Mouse (Mus musculus): ENCODE data around the gene Sfta2. TPM values are rescaled to one million over a fixed set of nuclear protein-coding genes. Genes with fewer than 3 reads are reported as not detected.

Gene Sfta2
- total and polyA plus RNA-seq, 3 experiments = not detected

- Histone ChIP-seq H3K4me1 (ENCODE audit: control insufficient read depth in 1 of 2, insufficient read depth in 2 of 2, low read length in 2 of 2) (no peaks in the 10 kb centered on the region), H3K79me2 (ENCODE audit: control insufficient read depth, insufficient read depth, low read length, poor library complexity) (no peaks in the 10 kb centered on the region), H3K27me3 (ENCODE audit: control insufficient read depth in 1 of 2, insufficient read depth in 2 of 2, low read length in 2 of 2) (no peaks in the 10 kb centered on the region), H3K36me3 (ENCODE audit: control insufficient read depth in 1 of 2, insufficient read depth in 2 of 2, low read length in 2 of 2) (no peaks in the 10 kb centered on the region), H3K27ac (ENCODE audit: control insufficient read depth, low read depth, low read length) (no peak overlapping the region), H3K9me3 (replicated peaks; ENCODE audit: insufficient read depth, low read length) (no peaks in the 10 kb centered on the region), H3K9ac (ENCODE audit: control insufficient read depth, low read depth, low read length, poor library complexity, severe bottlenecking) (no peak overlapping the region), H3K4me3 (ENCODE audit: control insufficient read depth in 1 of 2, insufficient read depth in 1 of 2, low read depth in 2 of 2, low read length in 2 of 2) (no peak overlapping the region)
- DNase-seq (ENCODE audit: low read depth, low spot score) = no peak
- TF ChIP-seq USF1 (IDR thresholded peaks at IDR 0.05; ENCODE audit: low read depth, low read length) (no peak), HCFC1 (IDR thresholded peaks at IDR 0.05; ENCODE audit: low read depth, low read length) (no peak), NELFE (IDR thresholded peaks at IDR 0.05; ENCODE audit: low read depth, low read length) (no peak), CTCF (IDR thresholded peaks at IDR 0.05 in 2 of 3, conservative IDR thresholded peaks at IDR 0.05 in 1 of 3; ENCODE audit: control insufficient read depth in 1 of 3, insufficient read depth in 1 of 3, low read depth in 2 of 3, low read length in 3 of 3, poor library complexity in 1 of 3, severe bottlenecking in 1 of 3) (no peak), E2F4 (IDR thresholded peaks at IDR 0.05; ENCODE audit: borderline replicate concordance, low read depth, low read length) (no peak), RCOR1 (IDR thresholded peaks at IDR 0.05; ENCODE audit: low read depth, low read length) (no peak), USF2 (IDR thresholded peaks at IDR 0.05; ENCODE audit: borderline replicate concordance in 1 of 2, insufficient read depth in 1 of 2, low read depth in 1 of 2, low read length in 2 of 2) (no peak), POLR2A (IDR thresholded peaks at IDR 0.05; ENCODE audit: control insufficient read depth in 1 of 2, insufficient read depth in 1 of 2, low read depth in 1 of 2, low read length in 2 of 2, poor library complexity in 1 of 2) (no peak), EP300 (IDR thresholded peaks at IDR 0.05; ENCODE audit: low read depth in 1 of 2, low read length in 2 of 2) (no peak), JUND (IDR thresholded peaks at IDR 0.05; ENCODE audit: low read depth, low read length) (no peak), CHD2 (IDR thresholded peaks at IDR 0.05; ENCODE audit: low read length) (no peak), MAFK (IDR thresholded peaks at IDR 0.05; ENCODE audit: borderline replicate concordance, low read depth, low read length) (no peak), ZMIZ1 (IDR thresholded peaks at IDR 0.05; ENCODE audit: low read depth, low read length) (no peak), ZNF384 (IDR thresholded peaks at IDR 0.05; ENCODE audit: low read depth, low read length) (no peak), ZKSCAN1 (IDR thresholded peaks at IDR 0.05; ENCODE audit: low read depth, low read length) (no peak), MAZ (IDR thresholded peaks at IDR 0.05; ENCODE audit: low read depth, low read length) (no peak)
These were observed 80.6 kb downstream of the Sfta2 start for GRCm38 (mm10) chr17:35681986-35682385.

DNA sequence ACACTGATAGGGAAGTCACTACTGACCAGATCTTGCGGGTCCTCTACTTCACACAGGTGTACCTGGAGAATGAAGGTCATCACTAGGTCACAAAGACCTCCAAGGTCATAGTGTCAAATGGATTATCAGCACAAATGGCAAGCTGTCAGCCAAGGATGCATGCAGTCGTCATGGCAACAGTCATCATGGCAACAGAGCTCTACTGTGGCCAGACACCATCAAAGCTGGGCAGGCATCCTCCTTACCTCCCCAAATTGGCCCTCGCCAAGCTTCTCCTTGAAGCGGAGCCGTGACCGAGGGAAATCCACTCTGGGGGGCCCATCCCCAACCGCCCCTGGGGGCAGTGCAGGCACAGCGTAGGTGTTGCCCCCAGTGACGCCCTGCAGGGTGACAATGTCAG is 83.7 kb downstream of the Sfta2 start:
- Histone ChIP-seq H3K4me1 (ENCODE audit: control insufficient read depth in 1 of 2, insufficient read depth in 2 of 2, low read length in 2 of 2) (no peaks in the 10 kb centered on the region), H3K4me3 (ENCODE audit: control insufficient read depth in 1 of 2, insufficient read depth in 1 of 2, low read depth in 2 of 2, low read length in 2 of 2) (no peak overlapping the region), H3K27ac (ENCODE audit: control insufficient read depth, low read depth, low read length) (no peak overlapping the region), H3K36me3 (ENCODE audit: control insufficient read depth in 1 of 2, insufficient read depth in 2 of 2, low read length in 2 of 2) (no peaks in the 10 kb centered on the region), H3K79me2 (ENCODE audit: control insufficient read depth, insufficient read depth, low read length, poor library complexity) (no peaks in the 10 kb centered on the region), H3K9ac (ENCODE audit: control insufficient read depth, low read depth, low read length, poor library complexity, severe bottlenecking) (no peak overlapping the region), H3K9me3 (replicated peaks; ENCODE audit: insufficient read depth, low read length) (no peaks in the 10 kb centered on the region), H3K27me3 (ENCODE audit: control insufficient read depth in 1 of 2, insufficient read depth in 2 of 2, low read length in 2 of 2) (no peaks in the 10 kb centered on the region)
- TF ChIP-seq MXI1 (IDR thresholded peaks at IDR 0.05; ENCODE audit: low read depth, low read length) (no peak), ZNF384 (IDR thresholded peaks at IDR 0.05; ENCODE audit: low read depth, low read length) (no peak), NELFE (IDR thresholded peaks at IDR 0.05; ENCODE audit: low read depth, low read length) (no peak), POLR2AphosphoS5 (IDR thresholded peaks at IDR 0.05; ENCODE audit: borderline replicate concordance, low read depth, low read length) (no peak), POLR2A (IDR thresholded peaks at IDR 0.05; ENCODE audit: control insufficient read depth in 1 of 2, insufficient read depth in 1 of 2, low read depth in 1 of 2, low read length in 2 of 2, poor library complexity in 1 of 2) (no peak), JUND (IDR thresholded peaks at IDR 0.05; ENCODE audit: low read depth, low read length) (no peak), GABPA (IDR thresholded peaks at IDR 0.05; ENCODE audit: low read depth, low read length) (no peak)
- DNase-seq (ENCODE audit: low read depth, low spot score) = no peak
